Mouse (Mus musculus) cerebellum, adult 8-10 months (tissue): ENCODE measurements around the gene Ripk4.

Source experiments
- DNase-seq: peaks from one replicate; pipeline ENCODE4 v3.0.0; 2022

Gene Ripk4

DNA sequence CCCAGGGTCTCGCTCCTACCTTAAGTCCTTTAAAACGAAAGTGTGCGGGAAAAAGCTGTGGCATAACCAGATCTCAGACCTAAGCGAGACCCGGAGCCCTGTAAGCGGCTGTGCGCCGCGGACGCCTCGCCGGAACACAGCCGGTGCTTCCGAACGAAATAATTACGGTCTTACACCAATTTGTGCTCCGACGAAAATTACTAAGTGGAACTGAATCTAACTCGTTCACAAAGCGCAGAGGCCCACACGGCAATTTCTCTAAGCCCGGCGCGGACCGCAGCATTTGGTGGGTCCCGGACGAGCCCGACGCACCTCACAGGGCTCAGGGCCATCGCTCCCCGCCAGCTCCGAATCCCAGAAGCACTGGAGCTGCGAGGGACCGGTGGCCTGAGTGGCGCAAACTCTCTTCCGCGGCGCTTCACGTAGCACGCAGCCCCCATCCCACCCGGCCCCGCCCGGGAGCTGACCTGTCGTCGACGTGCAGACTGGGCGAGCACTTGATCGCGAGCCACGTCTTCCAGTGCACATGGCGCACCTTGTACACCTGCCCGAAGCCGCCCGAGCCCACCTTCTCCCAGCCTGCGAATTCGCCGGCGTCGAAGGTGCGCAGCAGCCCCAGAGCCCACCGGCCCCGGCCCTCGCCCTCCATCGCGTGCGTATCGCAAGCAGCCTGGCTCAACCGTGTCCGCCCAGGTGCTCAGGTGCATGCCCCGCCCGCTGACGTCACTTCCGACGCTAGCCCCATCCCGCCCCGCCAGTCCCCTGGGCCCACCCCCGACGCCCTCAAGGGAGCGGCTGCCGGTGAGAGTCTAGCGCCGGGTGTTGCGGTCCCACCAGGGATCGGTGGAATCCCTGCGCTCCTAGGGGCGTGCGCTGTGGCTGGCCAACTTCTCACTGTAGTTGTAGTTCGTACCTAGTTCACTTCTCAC lies at the start of gene Ripk4:
Gene Ripk4, minus strand, starts transcription at position 727 of the 929 bp plus-strand sequence.
- no peak for DNase-seq

DNA sequence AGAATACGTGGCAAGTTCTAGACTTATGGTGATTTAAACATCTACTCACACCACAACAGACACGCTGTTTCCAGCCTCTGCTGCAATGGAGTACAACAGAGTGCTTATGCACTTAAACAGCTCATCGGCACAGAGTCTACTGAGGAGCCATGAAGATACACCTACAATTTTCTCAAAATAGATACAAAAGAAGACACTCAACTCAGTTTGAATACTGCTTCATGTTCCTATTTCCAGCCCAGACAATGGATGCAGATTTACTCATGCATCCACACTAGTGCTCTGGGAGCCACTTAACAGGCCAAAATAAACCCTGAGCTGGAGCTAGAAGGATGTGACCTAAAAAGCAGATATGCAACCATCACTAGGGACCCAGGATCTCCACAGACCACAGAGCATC lies 45.3 kb upstream of the Ripk4 start:
- no peak for DNase-seq

DNA sequence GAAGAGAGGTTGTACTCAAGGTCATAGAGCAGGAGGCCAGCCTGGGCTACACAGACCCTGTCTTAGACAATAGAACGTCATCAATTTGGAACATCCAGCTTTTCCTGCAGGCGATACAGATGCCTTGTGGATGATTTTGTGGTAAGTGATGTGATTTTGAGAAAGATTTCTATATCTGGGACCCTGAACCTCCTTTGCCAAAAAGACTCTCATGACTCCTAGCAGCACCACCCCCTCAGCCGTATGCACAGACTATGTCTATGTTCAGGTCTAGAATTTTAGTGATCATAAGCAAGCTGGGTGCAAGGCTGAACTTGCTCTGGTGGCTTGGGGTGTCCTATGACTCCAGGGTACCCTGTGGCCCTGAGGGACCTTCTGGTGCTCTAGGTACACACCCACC lies 42.1 kb upstream of the Ripk4 start:
- DNase-seq, result no peak

DNA sequence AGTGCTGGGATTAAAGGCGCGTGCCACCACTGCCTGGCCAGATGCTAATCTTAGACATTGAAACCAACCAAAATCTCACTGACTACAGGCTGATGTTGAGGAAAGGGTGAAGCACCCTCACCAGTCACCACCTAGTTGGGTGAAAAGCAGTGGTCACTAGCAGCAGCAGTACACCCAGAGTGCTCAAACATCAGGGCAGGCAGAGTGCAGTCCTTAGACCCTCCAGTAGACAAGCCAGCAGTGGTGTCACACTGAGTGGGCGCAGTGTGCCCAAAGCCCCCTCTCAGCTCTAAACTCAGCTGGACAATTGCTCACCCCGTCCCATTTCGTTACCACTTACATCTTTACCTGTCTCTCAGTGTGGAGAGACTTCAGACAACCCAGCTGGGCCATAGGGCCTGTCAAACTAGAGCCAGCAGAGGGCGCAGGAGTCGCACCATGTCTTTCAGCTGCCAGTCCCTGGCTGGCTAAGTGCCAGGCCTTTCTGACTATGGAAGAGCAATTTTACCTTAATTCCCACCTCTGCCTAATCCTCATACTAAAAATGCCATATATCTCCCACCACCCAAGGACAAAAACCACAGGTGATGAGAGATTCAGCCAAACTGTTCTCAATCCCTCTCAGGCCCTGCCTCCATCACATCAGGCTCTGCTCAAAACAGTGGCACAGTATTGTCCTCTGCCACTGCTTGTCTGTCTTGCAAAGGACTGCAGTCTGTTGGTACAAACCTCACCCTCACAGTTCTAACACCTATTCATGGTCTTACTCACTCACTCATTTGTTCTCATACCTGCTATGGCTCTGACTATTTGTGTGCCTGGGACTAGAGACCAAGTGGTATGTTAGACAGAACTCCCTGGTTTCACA lies 41.3 kb upstream of the Ripk4 start:
- peak; percentile 73 for DNase-seq

DNA sequence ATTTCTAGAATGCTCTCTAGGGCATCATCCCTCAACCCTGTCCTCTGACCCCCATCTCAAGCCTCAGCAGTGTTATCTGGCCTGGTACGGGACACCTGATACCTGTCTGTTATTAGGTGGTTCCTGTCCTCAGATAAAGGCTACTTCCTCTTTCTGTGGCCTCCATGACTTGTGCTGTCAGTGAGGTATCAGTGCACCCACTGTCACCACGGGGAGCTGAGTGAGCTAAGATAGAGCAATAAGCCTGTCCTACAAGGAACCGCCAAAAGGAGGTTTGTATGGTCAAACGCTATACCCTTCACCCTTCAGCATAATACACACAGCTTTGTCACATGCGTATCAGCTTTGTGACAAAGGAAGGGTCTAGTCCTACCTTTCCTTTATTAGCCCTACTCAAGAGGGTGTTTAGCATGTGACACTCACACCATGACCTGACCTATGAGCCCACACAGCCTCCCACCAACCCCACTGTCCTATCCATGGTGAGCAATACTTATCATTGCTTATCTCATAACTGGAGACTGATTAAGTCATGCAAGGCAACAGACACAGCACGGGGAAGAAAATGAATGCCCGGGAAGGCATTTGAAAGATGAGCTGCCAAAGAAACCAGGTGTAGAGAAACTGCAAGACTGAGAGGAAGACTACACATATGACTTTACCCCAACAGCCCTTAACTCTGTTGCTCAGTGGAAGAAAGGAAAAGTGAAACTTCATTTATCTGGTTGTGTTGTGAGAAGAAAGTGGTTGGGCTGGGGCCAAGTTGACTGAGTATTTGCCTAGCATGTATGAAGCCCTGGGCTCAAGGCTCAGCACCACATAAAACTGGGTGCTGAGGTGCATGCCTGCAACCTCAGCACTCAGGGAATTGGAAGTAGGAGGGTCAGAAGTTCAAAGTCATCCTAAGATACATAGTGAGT lies 34.6 kb upstream of the Ripk4 start:
- no peak for DNase-seq

DNA sequence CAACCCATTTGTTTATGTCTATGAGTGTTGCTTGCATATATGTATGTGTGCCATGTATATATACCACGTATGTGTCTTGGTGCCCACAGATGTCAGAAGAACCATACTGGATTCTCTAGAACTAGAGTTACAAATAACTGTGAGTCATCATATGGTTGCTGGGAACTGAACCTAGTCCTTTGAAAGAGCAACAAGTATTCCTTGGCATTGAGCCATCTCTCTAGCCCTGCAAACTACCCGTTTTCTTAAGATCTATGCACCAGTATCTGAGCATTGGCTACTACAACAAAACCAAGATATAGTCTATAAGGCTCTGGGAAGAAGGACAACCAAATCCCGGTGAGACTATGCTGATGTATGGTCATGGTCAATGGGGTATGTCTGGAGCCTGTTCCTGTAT lies 33.6 kb upstream of the Ripk4 start:
- no peak for DNase-seq

DNA sequence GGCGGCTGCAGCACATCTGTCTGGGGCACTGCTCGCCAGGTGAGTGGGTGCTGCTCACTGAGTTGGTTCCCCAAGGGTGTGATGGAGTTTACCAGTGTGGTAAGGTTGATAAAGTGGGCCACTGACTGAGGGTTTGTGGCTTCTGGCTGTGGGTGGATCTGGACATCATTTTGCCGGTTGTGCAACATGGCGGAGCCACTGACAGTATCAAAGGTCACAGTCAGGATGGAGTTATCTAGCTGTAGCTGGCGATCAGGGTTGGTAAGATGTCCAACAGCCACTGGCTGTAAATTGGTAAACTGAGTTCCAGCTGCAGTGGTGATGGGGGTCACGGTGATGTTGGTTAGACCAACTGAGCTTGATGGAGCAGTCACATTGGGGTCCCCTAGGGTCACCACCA lies 30.7 kb upstream of the Ripk4 start:
- no peak for DNase-seq

DNA sequence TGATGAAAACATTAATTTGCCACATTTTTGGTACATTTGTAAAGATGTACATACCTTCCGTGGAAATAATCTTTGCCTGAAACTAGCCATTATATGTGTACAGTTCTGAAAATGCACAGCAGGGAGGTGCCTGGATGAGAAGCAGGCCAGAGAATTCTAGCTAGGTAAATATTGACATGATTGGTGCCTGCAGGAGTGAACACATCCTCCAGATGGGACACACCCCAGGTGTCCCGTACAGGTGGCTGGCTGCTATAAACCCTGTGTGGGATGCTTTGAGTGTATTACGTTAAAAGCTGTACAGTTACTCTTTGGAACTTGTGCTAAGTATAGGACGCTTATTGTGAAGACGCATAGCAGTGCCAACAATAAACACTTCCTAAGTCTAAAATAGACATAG lies 19.5 kb upstream of the Ripk4 start:
- no peak for DNase-seq

DNA sequence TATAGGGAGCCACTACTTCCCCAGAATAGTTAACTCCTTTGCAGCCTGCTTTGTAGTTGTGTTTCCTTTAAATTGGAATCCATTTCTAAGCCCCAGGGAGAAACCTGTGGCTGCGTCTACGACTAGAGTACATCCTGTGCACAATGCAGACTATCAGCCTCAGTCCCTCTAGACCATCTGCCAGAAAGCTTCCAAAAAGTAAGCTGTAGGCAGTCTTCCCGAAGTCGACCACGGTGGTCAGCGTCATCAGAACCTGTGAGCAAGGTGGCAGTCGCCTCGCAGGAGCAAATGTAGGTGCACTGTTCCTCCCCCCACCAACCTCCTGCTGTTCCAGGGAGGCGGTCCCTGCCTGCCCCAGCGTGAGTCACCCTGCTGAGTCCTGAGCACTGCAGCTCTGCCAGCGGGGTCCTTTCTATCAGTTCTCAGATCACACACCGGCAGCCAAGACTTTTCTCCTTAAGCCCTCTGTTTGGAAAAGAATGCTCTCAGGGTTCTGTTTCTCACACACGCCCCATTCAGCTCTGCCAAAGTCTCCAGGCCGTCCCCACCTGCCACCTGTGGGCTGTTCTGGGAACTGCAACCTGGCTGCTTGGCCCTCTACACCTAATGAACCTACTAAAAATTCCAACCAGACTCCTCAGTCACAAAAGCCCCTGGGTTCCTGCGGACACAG lies 14.9 kb upstream of the Ripk4 start:
- DNase-seq, result peak; percentile 65

DNA sequence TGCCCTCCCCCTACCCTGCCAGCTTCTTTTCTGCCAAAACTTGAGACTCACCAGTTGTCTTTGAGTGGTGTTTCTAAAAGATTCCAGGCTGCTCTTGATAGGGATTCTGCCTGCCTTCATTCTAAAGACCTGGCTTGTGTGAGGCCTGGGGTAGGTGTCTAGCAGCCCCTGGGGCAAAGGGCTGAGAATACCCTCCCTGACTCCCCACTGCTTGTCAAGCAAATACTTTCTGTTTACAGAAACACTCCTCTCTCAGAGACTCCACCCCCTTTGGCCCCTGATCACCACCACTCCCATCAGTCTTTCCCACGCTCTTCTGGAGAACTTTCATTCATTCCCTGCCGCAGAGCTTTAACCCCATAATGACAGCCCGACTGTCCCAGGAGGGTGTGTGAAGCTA lies 2.9 kb upstream of the Ripk4 start:
- DNase-seq, result no peak

DNA sequence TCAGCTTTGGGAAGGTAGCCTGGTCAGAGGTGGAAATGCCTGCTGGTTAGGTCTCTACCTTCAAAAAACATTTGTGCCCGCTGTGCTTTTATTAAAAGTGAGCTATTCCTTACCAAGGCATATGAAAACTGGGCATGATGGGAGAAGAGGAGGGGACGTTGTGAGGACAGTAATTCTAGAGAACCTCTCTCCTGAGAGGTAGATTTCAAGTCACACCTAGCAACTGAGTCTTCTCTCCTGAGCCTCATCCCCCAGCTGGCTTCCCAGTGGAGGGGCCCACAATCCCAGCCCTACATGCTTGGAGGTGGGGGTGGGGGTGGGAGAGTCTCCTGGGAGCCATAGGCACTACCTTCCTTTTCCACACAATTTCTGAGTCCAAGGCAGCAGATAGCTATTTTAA lies 1.0 kb upstream of the Ripk4 start:
- DNase-seq, result no peak

DNA sequence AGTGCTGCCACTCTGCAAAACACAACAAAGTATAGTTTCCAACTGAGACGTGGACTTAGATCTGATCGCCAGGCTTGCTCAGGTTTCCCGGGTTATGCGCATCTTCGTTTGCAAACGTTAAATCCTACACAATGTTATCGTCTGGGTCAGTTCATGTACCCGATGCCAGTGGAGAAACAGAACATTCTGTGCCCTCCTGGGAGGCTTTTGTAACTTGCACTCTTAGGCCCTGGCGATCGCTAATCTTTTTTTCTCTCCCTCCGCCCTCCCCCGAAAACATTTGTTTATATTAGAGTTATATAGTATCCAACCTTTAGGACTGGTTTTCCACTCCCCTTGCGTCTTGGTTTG lies 378 bp upstream of the Ripk4 start:
- no peak for DNase-seq

DNA sequence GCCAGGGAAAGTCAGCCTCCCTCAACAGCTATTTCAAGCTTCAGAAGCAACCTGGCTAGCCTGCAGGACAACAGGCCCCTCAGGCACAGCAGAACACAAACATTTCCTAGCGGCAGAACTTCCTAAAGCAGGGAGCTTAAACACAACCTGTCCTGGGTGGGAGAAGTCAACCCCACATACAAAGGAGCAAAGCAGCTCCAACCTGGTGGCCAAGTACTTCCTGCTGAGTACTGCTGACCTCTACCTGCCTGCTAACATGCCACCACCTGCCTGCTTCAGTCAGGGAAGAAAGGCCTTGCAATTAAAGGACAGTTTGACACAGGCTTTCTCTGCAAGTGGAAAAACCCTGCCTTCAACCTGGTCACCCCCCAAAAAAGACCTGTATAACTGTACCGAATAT lies 1.8 kb downstream of the Ripk4 start:
- no peak for DNase-seq

DNA sequence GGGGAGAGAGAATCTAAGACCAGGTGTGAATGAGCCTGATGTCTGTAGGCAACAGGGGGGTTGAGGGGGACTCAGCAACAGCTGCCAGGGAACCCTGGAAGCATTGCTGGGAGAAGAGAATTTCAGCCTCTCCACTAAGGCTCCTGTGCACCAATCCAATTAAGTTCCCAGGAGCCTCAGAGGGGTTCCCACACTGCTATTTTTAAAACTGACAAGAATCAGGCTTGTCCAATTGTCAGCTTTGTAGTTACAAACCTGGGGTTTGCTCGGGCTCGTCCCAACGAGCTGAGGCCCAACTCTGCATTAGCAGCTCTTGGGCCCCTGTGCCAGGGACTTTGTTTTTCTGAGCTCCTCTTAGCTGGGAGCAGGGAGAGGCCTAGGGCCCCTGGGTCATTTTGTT lies 3.9 kb downstream of the Ripk4 start:
- DNase-seq, result no peak

DNA sequence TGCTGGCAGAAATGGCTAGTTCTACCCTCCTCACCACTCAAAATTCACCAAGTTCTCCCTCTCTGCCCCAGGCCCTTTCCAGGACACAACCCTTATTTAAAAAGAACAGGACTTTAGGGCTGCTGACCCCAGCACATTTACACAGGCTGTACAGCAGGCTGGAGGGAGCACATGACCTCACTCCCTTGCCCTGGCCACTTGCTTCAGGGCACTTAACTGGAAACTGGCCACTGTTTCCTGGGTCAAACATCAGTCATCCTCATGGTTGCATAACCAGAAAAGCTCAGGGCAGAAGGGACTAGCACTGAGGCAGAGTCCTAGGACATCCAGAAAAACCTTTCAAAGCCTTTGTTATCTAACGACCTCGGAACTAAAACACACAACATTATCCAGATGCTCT lies 5.3 kb downstream of the Ripk4 start:
- DNase-seq, result no peak

DNA sequence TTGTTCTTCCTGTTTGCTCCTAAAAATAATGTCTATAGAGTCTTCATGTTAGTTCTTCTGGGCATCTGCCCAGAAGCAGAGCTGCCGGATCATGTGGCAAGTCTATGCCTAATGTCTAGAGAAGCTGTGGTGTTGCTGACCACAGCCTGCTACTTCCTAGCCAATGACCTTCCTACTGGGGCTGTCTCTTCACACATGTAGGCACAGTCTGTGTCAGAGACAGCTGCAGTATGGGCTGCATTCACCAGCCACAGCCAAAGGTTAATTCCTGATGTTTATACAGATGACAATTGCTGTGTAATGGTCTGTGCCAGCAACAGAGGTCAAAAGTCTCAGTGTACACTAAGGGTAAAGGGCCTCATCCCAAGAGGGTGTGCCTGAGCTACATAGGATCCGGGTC lies 7.1 kb downstream of the Ripk4 start:
- no peak for DNase-seq

DNA sequence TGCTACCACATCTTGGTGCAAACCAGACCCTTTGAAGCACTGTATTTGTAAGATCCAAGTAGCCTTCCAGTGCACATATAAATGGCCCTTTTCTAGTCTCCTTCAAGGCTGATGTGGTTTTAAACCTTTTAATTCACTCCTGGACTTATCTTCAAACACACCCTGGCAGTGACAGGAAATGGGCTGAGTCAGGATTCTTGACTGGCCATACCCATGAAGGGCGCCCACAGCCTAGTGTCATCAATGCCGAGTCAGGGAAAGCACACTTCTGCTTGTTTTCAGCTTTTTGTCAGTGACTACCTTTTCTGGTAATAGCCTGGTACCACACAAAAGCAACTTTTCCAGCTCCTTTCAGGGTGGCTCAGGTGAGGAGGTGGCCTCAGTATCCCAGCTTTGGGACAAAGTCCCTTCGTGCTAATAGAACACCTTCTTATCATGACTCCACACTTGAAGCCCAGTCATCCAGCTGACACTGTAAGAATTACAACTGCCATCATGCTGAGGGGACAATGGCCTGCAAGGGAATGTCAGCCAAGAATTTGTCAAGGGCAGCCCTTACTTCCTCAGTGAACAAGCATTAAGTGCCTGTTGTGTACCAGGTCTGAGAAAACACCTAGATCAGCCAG lies 11.2 kb downstream of the Ripk4 start:
- DNase-seq, result no peak

DNA sequence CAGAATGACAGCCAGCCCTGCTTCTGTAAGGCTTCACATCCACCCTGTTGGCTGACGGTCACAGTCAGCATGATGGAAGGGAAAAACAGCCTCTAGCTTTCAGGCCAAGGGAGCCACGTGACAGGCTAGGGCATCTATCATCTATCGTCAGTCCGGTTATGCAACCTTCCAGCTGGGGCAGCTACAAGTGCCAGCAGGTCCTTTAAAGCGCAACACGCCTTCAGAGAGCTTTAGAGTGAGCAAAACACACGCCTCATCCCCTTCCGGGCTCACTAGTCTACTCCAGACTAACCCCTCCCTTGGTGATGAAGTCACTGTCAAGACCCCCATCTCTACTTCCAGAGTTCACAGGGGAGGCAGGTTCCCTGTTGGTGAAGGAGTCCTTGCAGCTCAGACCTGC lies 11.7 kb downstream of the Ripk4 start:
- no peak for DNase-seq

DNA sequence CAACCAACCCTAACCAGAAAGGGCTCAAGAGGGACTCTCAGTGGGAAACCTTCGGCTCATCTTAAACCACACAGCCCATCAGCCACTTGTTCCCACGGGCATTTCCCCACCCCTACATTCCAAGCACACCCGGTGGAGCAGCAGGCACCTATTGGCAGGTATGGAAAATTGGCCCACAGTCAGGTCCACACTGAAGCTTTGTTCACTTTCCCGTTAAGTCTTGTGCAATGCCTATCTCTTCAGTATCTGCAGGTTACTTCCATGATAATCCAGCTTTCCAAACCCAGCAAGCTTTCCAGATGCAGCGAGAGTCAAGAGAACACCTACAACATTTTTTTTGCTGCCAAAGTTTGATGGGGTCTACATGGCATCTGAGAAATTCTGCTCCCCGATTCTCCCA lies 15.2 kb downstream of the Ripk4 start:
- no peak for DNase-seq

DNA sequence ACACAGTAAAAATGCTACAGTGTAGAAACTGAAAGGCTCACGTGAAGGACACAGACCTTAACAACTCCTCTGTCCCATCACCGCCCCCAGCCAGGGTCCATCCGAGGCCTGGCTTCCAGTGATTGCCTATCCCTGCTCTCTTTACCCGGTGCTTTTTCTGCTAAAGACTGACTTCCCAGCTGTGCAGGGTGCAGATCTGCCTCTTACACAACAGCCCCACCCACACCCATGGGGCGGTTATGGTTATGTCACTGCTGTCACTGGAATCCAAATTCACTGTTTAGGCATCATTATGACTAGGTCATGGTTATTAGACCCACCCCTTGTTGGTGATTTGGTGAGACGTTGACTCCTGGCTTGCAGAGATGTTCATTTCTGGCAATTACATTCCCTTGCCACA lies 25.6 kb downstream of the Ripk4 start:
- DNase-seq, result no peak

DNA sequence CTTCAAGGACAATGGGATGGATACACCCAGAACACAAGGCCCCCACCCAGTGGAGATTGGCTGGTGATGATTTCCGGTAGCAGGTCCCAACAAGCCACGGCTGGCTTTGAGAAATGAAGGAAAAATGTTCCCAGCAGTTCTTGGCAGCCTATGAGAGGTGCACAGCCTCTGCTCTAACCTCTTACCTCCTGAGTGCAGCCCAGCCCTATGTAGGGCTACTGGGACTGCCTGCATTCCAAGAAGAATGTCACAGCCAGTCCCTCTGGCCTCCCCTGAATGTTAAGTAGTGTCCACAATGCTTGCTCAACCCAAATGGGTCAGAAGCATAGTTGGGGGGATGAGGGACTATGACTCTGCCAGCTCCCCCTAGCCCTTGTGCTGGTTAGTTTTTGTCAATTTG lies 27.0 kb downstream of the Ripk4 start:
- DNase-seq, result no peak

DNA sequence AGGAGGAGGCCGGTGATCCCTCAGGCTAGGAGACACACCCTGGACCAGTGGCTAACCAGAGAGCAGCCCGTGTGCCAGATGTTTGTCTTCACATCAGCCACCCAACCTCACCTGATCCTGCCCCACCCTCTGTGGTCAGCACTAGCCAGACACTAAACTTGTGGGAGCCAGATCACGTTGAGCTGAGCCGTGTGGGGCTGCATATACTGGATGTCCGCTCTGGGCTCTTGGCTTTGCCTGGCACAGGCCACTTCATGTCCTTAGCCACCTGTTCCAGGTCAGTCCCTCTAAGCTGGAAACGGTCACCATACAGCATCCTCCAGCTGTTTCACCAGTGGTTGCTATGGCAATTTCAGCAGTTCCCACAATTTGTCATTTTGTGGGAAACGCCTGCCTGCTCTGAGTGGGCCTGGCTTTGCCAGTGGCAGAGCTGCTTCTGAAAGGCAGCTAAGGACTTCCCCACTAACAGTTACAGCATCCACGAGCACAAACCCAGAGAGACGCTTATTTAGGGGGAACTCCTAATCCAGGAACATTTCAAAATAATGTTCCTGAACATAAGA lies 28.7 kb downstream of the Ripk4 start:
- no peak for DNase-seq
